8 mouse cellular contexts compared by ENCODE assay signal in genomic region chr12:86802005-86802671, GRCm38 (mm10).
DNase-seq lines count a peak whose midpoint lies in the region; ATAC-seq and TF ChIP-seq lines count a peak whose summit lies in the region.

No protein-coding gene starts in this region.

- H3K27ac ChIP-seq in embryonic facial prominence, embryonic 12.5 days, result peak overlapping the region; percentile 99
- peak overlapping the region; percentile 99 for H3K27ac ChIP-seq in heart, embryonic 13.5 days (replicated peaks)
- peak overlapping the region; percentile 100 for H3K27ac ChIP-seq in kidney, embryonic 15.5 days
- H3K27ac ChIP-seq in lung, postnatal 0 days (ENCODE audit: low read length), result peak overlapping the region; percentile 92
- H3K27ac ChIP-seq in stomach, embryonic 14.5 days (ENCODE audit: low read length), result peak overlapping the region; percentile 97

- DNase-seq in adrenal gland, adult (ENCODE audit: inconsistent age in 2 of 2, low spot score in 1 of 2), result peak; percentile 69 to 82
- no peak for DNase-seq in adrenal gland, adult 18-20 months (ENCODE audit: low spot score in 2 of 2)
- DNase-seq in Muller cell, postnatal 12 days (ENCODE audit: inconsistent ontology term), result peak; percentile 64
- peak; percentile 91 for DNase-seq in lung, postnatal 0 days (ENCODE audit: low spot score)

- H3K27me3 ChIP-seq in embryonic facial prominence, embryonic 12.5 days, result no peaks in the 10 kb centered on the region
- no peaks in the 10 kb centered on the region for H3K27me3 ChIP-seq in heart, embryonic 13.5 days (replicated peaks)
- no peaks in the 10 kb centered on the region for H3K27me3 ChIP-seq in kidney, embryonic 15.5 days
- H3K27me3 ChIP-seq in lung, postnatal 0 days (replicated peaks; ENCODE audit: insufficient read depth, low read length), result no peaks in the 10 kb centered on the region
- no peaks in the 10 kb centered on the region for H3K27me3 ChIP-seq in stomach, embryonic 14.5 days (ENCODE audit: control insufficient read depth, insufficient read depth, low read length)

- no peaks in the 10 kb centered on the region for H3K9me3 ChIP-seq in embryonic facial prominence, embryonic 12.5 days
- H3K9me3 ChIP-seq in heart, embryonic 13.5 days, result no peaks in the 10 kb centered on the region
- no peaks in the 10 kb centered on the region for H3K9me3 ChIP-seq in kidney, embryonic 15.5 days (replicated peaks)
- H3K9me3 ChIP-seq in lung, postnatal 0 days (ENCODE audit: low read length), result no peaks in the 10 kb centered on the region
- H3K9me3 ChIP-seq in stomach, embryonic 14.5 days (ENCODE audit: control insufficient read depth, low read depth, low read length), result no peaks in the 10 kb centered on the region

- peak overlapping the region; percentile 47 for H3K4me2 ChIP-seq in embryonic facial prominence, embryonic 12.5 days (replicated peaks)
- H3K4me2 ChIP-seq in heart, embryonic 13.5 days, result peak overlapping the region; percentile 65
- peak overlapping the region; percentile 58 for H3K4me2 ChIP-seq in kidney, embryonic 15.5 days
- H3K4me2 ChIP-seq in lung, postnatal 0 days (replicated peaks; ENCODE audit: low read depth, low read length), result peak overlapping the region; percentile 48
- H3K4me2 ChIP-seq in stomach, embryonic 14.5 days (replicated peaks; ENCODE audit: low read depth, low read length), result peak overlapping the region; percentile 35

- ATAC-seq in embryonic facial prominence, embryonic 12.5 days (ENCODE audit: insufficient number of reproducible peaks, insufficient read depth, low FRiP score, low TSS enrichment), result peak; percentile 59
- ATAC-seq in heart, embryonic 13.5 days (ENCODE audit: extremely low read depth, insufficient number of reproducible peaks, low FRiP score, low TSS enrichment), result no peak
- peak; percentile 34 for ATAC-seq in kidney, embryonic 15.5 days (replicated peaks; ENCODE audit: low FRiP score)
- ATAC-seq in lung, postnatal 0 days, result peak; percentile 31
- peak; percentile 42 for ATAC-seq in stomach, embryonic 14.5 days (ENCODE audit: insufficient number of reproducible peaks, insufficient read depth, low FRiP score, low read depth)

- no peaks in the 10 kb centered on the region for H3K36me3 ChIP-seq in embryonic facial prominence, embryonic 12.5 days
- no peaks in the 10 kb centered on the region for H3K36me3 ChIP-seq in heart, embryonic 13.5 days
- no peaks in the 10 kb centered on the region for H3K36me3 ChIP-seq in kidney, embryonic 15.5 days
- no peaks in the 10 kb centered on the region for H3K36me3 ChIP-seq in lung, postnatal 0 days (ENCODE audit: insufficient read depth, low read length)
- H3K36me3 ChIP-seq in stomach, embryonic 14.5 days (ENCODE audit: control insufficient read depth, insufficient read depth, low read length), result no peaks in the 10 kb centered on the region

- H3K4me3 ChIP-seq in embryonic facial prominence, embryonic 12.5 days, result peak overlapping the region; percentile 20
- peak overlapping the region; percentile 37 for H3K4me3 ChIP-seq in heart, embryonic 13.5 days
- peak overlapping the region; percentile 13 for H3K4me3 ChIP-seq in kidney, embryonic 15.5 days (replicated peaks)
- 0 out of 2 replicates have a peak overlapping the region, but pooled peaks have one; percentile 4 for H3K4me3 ChIP-seq in lung, postnatal 0 days (ENCODE audit: low read depth, low read length)
- no peak overlapping the region for H3K4me3 ChIP-seq in stomach, embryonic 14.5 days (ENCODE audit: low read depth, low read length)

- 0 out of 2 replicates have a peak overlapping the region, but pooled peaks have one; percentile 24 for H3K9ac ChIP-seq in embryonic facial prominence, embryonic 12.5 days
- peak overlapping the region; percentile 71 for H3K9ac ChIP-seq in heart, embryonic 13.5 days
- H3K9ac ChIP-seq in kidney, embryonic 15.5 days, result peak overlapping the region; percentile 35; the same call in 1 of the 2 replicates
- 0 out of 2 replicates have a peak overlapping the region, but pooled peaks have one; percentile 34 for H3K9ac ChIP-seq in lung, postnatal 0 days (replicated peaks; ENCODE audit: low read depth)
- H3K9ac ChIP-seq in stomach, embryonic 14.5 days (replicated peaks; ENCODE audit: low read depth, low read length), result peak overlapping the region; percentile 2; the same call in 1 of the 2 replicates

- peaks cover 79% of the 10 kb centered on the region for H3K4me1 ChIP-seq in embryonic facial prominence, embryonic 12.5 days
- peaks cover 87% of the 10 kb centered on the region for H3K4me1 ChIP-seq in heart, embryonic 13.5 days
- peaks cover 85% of the 10 kb centered on the region for H3K4me1 ChIP-seq in kidney, embryonic 15.5 days
- H3K4me1 ChIP-seq in lung, postnatal 0 days (ENCODE audit: insufficient read depth, low read depth, low read length), result peaks cover 44% of the 10 kb centered on the region
- peaks cover 73% of the 10 kb centered on the region for H3K4me1 ChIP-seq in stomach, embryonic 14.5 days (ENCODE audit: control insufficient read depth, insufficient read depth, low read length)

- TF ChIP-seq CTCF in lung, postnatal 0 days (IDR thresholded peaks at IDR 0.05), result no peak

- 0% methylated on average over 17 of the region's 17 CpGs for WGBS in embryonic facial prominence, embryonic 12.5 days
- 4% methylated on average over 17 of the region's 17 CpGs for WGBS in heart, embryonic 13.5 days
- 2% methylated on average over 17 of the region's 17 CpGs for WGBS in kidney, embryonic 15.5 days
- WGBS in lung, postnatal 0 days, result 6% methylated on average over 17 of the region's 17 CpGs
- WGBS in stomach, embryonic 14.5 days, result 4% methylated on average over 17 of the region's 17 CpGs

- TF ChIP-seq EP300 in lung, postnatal 0 days (IDR thresholded peaks at IDR 0.05), result no peak

Comparison
In these comparisons a context has a peak if more than half of its experiments do, and no peak if none do; other contexts are left out.
1. DNase-seq: peak in adrenal gland, adult (2 of 2), Muller cell, postnatal 12 days (single experiment) and lung, postnatal 0 days (single experiment); none in adrenal gland, adult 18-20 months (0 of 2).
2. H3K9ac ChIP-seq: peak in every context shown above with its lines; median percentile 71 in heart, embryonic 13.5 days; 35 in kidney, embryonic 15.5 days; 34 in lung, postnatal 0 days; 24 in embryonic facial prominence, embryonic 12.5 days; 2 in stomach, embryonic 14.5 days.
3. Peak in every context shown above with its lines, with median percentiles within 50 percentile points of each other: H3K27ac ChIP-seq and H3K4me2 ChIP-seq.